Mouse (Mus musculus) CH12.LX (cell line): ENCODE results near the gene Zc3h4. TPM values are rescaled to one million over a fixed set of nuclear protein-coding genes. Genes with fewer than 3 reads are reported as not detected.

Experiments
- DNase-seq: peaks from one replicate; pipeline ENCODE4 v3.0.0-alpha.2; 2013; ENCODE audit errors: extremely low read depth
- H3K27ac ChIP-seq: 2 replicates; pipeline ENCODE4 v1.5.1; 2012; ENCODE audit warnings: low read depth, mild to moderate bottlenecking, control low read depth, moderate library complexity; ENCODE audit not compliant: insufficient read depth
- H3K27me3 ChIP-seq: replicated peaks from 2 replicates; pipeline ENCODE3; 2012; ENCODE audit warnings: inconsistent platforms
- H3K36me3 ChIP-seq, 2 experiments: replicated peaks in 1 of 2; 2 replicates each; pipeline versions ENCODE3 to v1.6.1; 2012; ENCODE audit warnings: inconsistent platforms in 1 of 2, low read length in 1 of 2, mild to moderate bottlenecking in 1 of 2, mixed read lengths in 1 of 2, moderate library complexity in 1 of 2; ENCODE audit not compliant: control insufficient read depth in 1 of 2, insufficient read depth in 1 of 2
- H3K4me1 ChIP-seq, 2 experiments: 2 replicates each; pipeline ENCODE4 v1.6.1; 2012; ENCODE audit warnings: inconsistent platforms in 1 of 2, moderate library complexity in 1 of 2; ENCODE audit not compliant: insufficient read depth in 2 of 2, control insufficient read depth in 1 of 2
- H3K4me2 ChIP-seq: 2 replicates; pipeline ENCODE4 v1.6.1; 2012; ENCODE audit warnings: low read depth, mild to moderate bottlenecking, control low read depth; ENCODE audit not compliant: poor library complexity, insufficient read depth, severe bottlenecking
- H3K4me3 ChIP-seq, 3 experiments: fragments of 150-350 bp in 1 of 3; sonication (generic) in 1 of 3; replicated peaks in 1 of 3; 2 replicates each; pipeline versions ENCODE3 to v1.5.1; 2011 to 2012; ENCODE audit warnings: low read depth in 2 of 3, low read length in 2 of 3, mild to moderate bottlenecking in 2 of 3, moderate library complexity in 2 of 3, control low read depth in 1 of 3, improper control_type of control experiment in 1 of 3, inconsistent platforms in 1 of 3, mixed read lengths in 1 of 3; ENCODE audit not compliant: poor library complexity in 1 of 3
- H3K79me2 ChIP-seq: replicated peaks from 2 replicates; pipeline ENCODE4 v1.6.1; 2012; ENCODE audit warnings: mild to moderate bottlenecking, moderate library complexity; ENCODE audit not compliant: control insufficient read depth, poor library complexity, insufficient read depth, severe bottlenecking; ENCODE audit errors: extremely low read depth
- H3K9ac ChIP-seq: 2 replicates; pipeline ENCODE4 v1.6.1; 2012; ENCODE audit warnings: low read depth, mild to moderate bottlenecking, control low read depth, moderate library complexity; ENCODE audit not compliant: insufficient read depth
- H3K9me3 ChIP-seq: replicated peaks from 2 replicates; pipeline ENCODE3; 2012; ENCODE audit warnings: low read length, inconsistent platforms, mixed read lengths
- BHLHE40 ChIP-seq: IDR thresholded peaks from 2 replicates; pipeline ENCODE4 v1.6.1; 2011; ENCODE audit warnings: mild to moderate bottlenecking, low read depth, low read length, improper control_type of control experiment
- CHD1 ChIP-seq: IDR thresholded peaks from 2 replicates; pipeline ENCODE4 v1.6.1; 2012; ENCODE audit warnings: low read depth, low read length, improper control_type of control experiment, inconsistent platforms
- E2F4 ChIP-seq: IDR thresholded peaks from 2 replicates; pipeline ENCODE4 v1.6.1; 2011; ENCODE audit warnings: low read depth, low read length, improper control_type of control experiment; ENCODE audit not compliant: insufficient replicate concordance
- EP300 ChIP-seq: IDR thresholded peaks from 2 replicates; pipeline ENCODE4 v1.6.1; 2011; ENCODE audit warnings: low read length, improper control_type of control experiment
- GABPA ChIP-seq: IDR thresholded peaks from 2 replicates; pipeline ENCODE4 v1.6.1; 2012; ENCODE audit warnings: low read depth, low read length, improper control_type of control experiment, inconsistent platforms; ENCODE audit not compliant: insufficient replicate concordance
- IRF4 ChIP-seq: IDR thresholded peaks from 2 replicates; pipeline ENCODE4 v1.6.1; 2014; ENCODE audit warnings: low read depth, mild to moderate bottlenecking, inconsistent platforms, low read length, improper control_type of control experiment
- JUND ChIP-seq: conservative IDR thresholded peaks from 2 replicates; pipeline ENCODE4 v1.6.1; 2011; ENCODE audit warnings: low read depth, low read length, improper control_type of control experiment
- KAT2A ChIP-seq: IDR thresholded peaks from 2 replicates; pipeline ENCODE4 v1.6.1; 2012; ENCODE audit warnings: low read length, improper control_type of control experiment, inconsistent platforms; ENCODE audit not compliant: insufficient replicate concordance
- MAFK ChIP-seq: IDR thresholded peaks from 2 replicates; pipeline ENCODE4 v1.6.1; 2011; ENCODE audit warnings: low read length, improper control_type of control experiment; ENCODE audit not compliant: insufficient replicate concordance
- MAX ChIP-seq: IDR thresholded peaks from 2 replicates; pipeline ENCODE4 v1.6.1; 2011; ENCODE audit warnings: low read length, improper control_type of control experiment
- MAZ ChIP-seq: IDR thresholded peaks from 2 replicates; pipeline ENCODE4 v1.6.1; 2012; ENCODE audit warnings: low read depth, mild to moderate bottlenecking, inconsistent platforms, low read length, improper control_type of control experiment, moderate library complexity
- MXI1 ChIP-seq: IDR thresholded peaks from 2 replicates; pipeline ENCODE4 v1.6.1; 2011; ENCODE audit warnings: mild to moderate bottlenecking, low read depth, low read length, improper control_type of control experiment
- NELFE ChIP-seq: IDR thresholded peaks from 2 replicates; pipeline ENCODE4 v1.6.1; 2011; ENCODE audit warnings: low read depth, low read length, improper control_type of control experiment
- NRF1 ChIP-seq: IDR thresholded peaks from 2 replicates; pipeline ENCODE4 v1.6.1; 2014; ENCODE audit warnings: low read depth, mild to moderate bottlenecking, inconsistent platforms, low read length, improper control_type of control experiment, moderate library complexity
- PAX5 ChIP-seq: IDR thresholded peaks from 2 replicates; pipeline ENCODE4 v1.6.1; 2012; ENCODE audit warnings: low read length, inconsistent platforms, mixed read lengths
- POLR2AphosphoS2 ChIP-seq: IDR thresholded peaks from 2 replicates; pipeline ENCODE4 v1.6.1; 2011; ENCODE audit warnings: low read depth, low read length, improper control_type of control experiment
- SIN3A ChIP-seq: IDR thresholded peaks from 2 replicates; pipeline ENCODE4 v1.6.1; 2012; ENCODE audit warnings: low read length, improper control_type of control experiment, inconsistent platforms
- SMC3 ChIP-seq: IDR thresholded peaks from 2 replicates; pipeline ENCODE4 v1.6.1; 2011; ENCODE audit warnings: low read depth, low read length, improper control_type of control experiment
- TBP ChIP-seq: conservative IDR thresholded peaks from 2 replicates; pipeline ENCODE4 v1.6.1; 2011; ENCODE audit warnings: low read depth, low read length, improper control_type of control experiment
- TCF12 ChIP-seq: IDR thresholded peaks from 2 replicates; pipeline ENCODE4 v1.6.1; 2014; ENCODE audit warnings: low read depth, mild to moderate bottlenecking, inconsistent platforms, low read length, improper control_type of control experiment
- UBTF ChIP-seq: IDR thresholded peaks from 2 replicates; pipeline ENCODE4 v1.6.1; 2012; ENCODE audit warnings: low read depth, mild to moderate bottlenecking, inconsistent platforms, low read length, improper control_type of control experiment, moderate library complexity
- USF2 ChIP-seq: conservative IDR thresholded peaks from 2 replicates; pipeline ENCODE4 v1.6.1; 2011; ENCODE audit warnings: low read depth, low read length, improper control_type of control experiment
- ZMIZ1 ChIP-seq: IDR thresholded peaks from 2 replicates; pipeline ENCODE4 v1.6.1; 2012; ENCODE audit warnings: low read depth, mild to moderate bottlenecking, inconsistent platforms, low read length, improper control_type of control experiment
- ZNF384 ChIP-seq: IDR thresholded peaks from 2 replicates; pipeline ENCODE4 v1.6.1; 2012; ENCODE audit warnings: low read depth, low read length, improper control_type of control experiment, inconsistent platforms
- dilution Hi-C: fragments of 300-500 bp; cut with MboI; formaldehyde crosslinking; loops from 2 replicates; pipeline ENCODE4 v1.14.3; 2020; ENCODE audit warnings: low sequenced_read_pairs; ENCODE audit not compliant: extremely low pct_unique_long_range_greater_than_20kb, extremely low pct_ligation_motif_present
- in situ Hi-C: fragments of 300-500 bp; cut with MboI; formaldehyde crosslinking; loops from 3 replicates; pipeline ENCODE4 v1.14.3; 2019; ENCODE audit warnings: low sequenced_read_pairs, low pct_ligation_motif_present, low pct_unique_long_range_greater_than_20kb, mixed read lengths
- polyA plus RNA-seq: library from polyadenylated mRNA; unstranded; fragments of >175 nt; gene quantifications from 2 replicates; pipeline ENCODE4 v1.2.1, GENCODE M21; 2012; ENCODE audit warnings: low read depth; ENCODE audit not compliant: insufficient read length
- total RNA-seq, 2 experiments: library from RNA; depleted of rRNA; stranded (reverse); fragments of 300-350 nt in 1 of 2; fragments of >200 nt in 1 of 2; gene quantifications; 2 replicates each; pipeline ENCODE4 v1.2.3; 2012 to 2014

Zc3h4 gene
- total and polyA plus RNA-seq, 3 experiments, result 10.0 to 34.0 (median 30.4) TPM

GRCm38 (mm10) chr7:16453118-16453711 is 52.5 kb downstream of the Zc3h4 start (continued):
- no peak for TF ChIP-seq SMC3
- TF ChIP-seq MAZ, result no peak
- peak; percentile 46; the same call in 1 of the 2 replicates for TF ChIP-seq MXI1
- TF ChIP-seq GABPA, result no peak
- TF ChIP-seq MAFK, result no peak
- TF ChIP-seq JUND, result no peak
- no peak for TF ChIP-seq E2F4
- peak; percentile 48; the same call in 1 of the 2 replicates for TF ChIP-seq TBP
- peak; percentile 46; the same call in 1 of the 2 replicates for TF ChIP-seq SIN3A
- TF ChIP-seq PAX5, result no peak
- TF ChIP-seq CHD1, result no peak
- no peak for TF ChIP-seq ZNF384
- TF ChIP-seq MAX, result no peak

- Histone ChIP-seq H3K9me3 (no peaks in the 10 kb centered on the region), H3K27me3 (no peaks in the 10 kb centered on the region), H3K9ac (no peak overlapping the region), H3K79me2 (no peaks in the 10 kb centered on the region), H3K4me3 (no peak overlapping the region), H3K4me1 (peaks cover 6 to 14% of the 10 kb centered on the region in 2 experiments), H3K4me2 (no peak overlapping the region), H3K36me3 (peaks cover 15 to 52% of the 10 kb centered on the region in 2 experiments), H3K27ac (no peak overlapping the region)
- no peak for DNase-seq
- in situ Hi-C loops (no loop called here), dilution Hi-C loops (no loop called here)
- no peak for TF ChIP-seq EP300
- TF ChIP-seq NRF1, result no peak
- no peak for TF ChIP-seq GABPA
- TF ChIP-seq USF2, result no peak
- no peak for TF ChIP-seq NELFE
- TF ChIP-seq TCF12, result no peak
These were observed 54.3 kb downstream of the Zc3h4 start for GRCm38 (mm10) chr7:16455016-16455415.

- dilution Hi-C loops (no loop called here), in situ Hi-C loops (no loop called here)
- peaks cover 11 to 14% of the 10 kb centered on the region in 2 experiments for H3K4me1 ChIP-seq
- no peaks in the 10 kb centered on the region for H3K79me2 ChIP-seq
- H3K4me2 ChIP-seq, result no peak overlapping the region
- no peak for TF ChIP-seq GABPA
- no peak for TF ChIP-seq POLR2AphosphoS2
- no peak for TF ChIP-seq CHD1
- TF ChIP-seq MAX, result no peak
- TF ChIP-seq KAT2A, result no peak
- TF ChIP-seq E2F4, result no peak
- TF ChIP-seq USF2, result no peak
- no peak for TF ChIP-seq NRF1
- TF ChIP-seq IRF4, result no peak
- no peak for TF ChIP-seq BHLHE40
- TF ChIP-seq UBTF, result no peak
- TF ChIP-seq ZMIZ1, result no peak
- no peaks in the 10 kb centered on the region for H3K9me3 ChIP-seq
- no peak overlapping the region for H3K9ac ChIP-seq
- peaks cover 15 to 52% of the 10 kb centered on the region in 2 experiments for H3K36me3 ChIP-seq
- DNase-seq, result no peak
- H3K27ac ChIP-seq, result no peak overlapping the region
- H3K4me3 ChIP-seq, result no peak overlapping the region
- H3K27me3 ChIP-seq, result no peaks in the 10 kb centered on the region
These were observed 55.6 kb downstream of the Zc3h4 start for GRCm38 (mm10) chr7:16456289-16456688.
